In the genomic region with DNA sequence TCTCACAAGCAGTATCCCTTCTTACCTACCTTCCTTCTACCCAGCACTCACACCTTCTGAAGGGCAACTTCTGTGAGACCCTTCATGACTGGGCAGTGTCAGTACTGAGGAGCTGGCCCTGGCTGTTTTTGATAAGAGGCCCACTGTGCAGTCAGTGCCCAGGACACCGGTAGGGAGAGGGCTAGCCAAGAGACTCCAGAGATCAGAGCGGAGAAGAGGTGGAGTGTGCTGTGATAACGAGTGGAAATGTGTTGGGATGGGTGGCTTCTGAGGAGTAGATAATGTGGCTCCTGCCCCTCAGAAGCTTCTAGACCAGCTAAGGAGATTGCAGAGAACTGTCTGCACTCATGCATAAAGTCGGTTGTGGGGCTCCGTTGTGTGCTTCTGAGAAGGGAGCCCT, we compare ENCODE assay signal across 12 mouse cellular contexts. TPM values are rescaled to one million over a fixed set of nuclear protein-coding genes. Genes with fewer than 3 reads are reported as not detected.
DNase-seq lines count a peak whose midpoint lies in the region; ATAC-seq and TF ChIP-seq lines count a peak whose summit lies in the region.
"Had no signal": no experiment of that assay in that cellular context is flagged by ENCODE, and none has a peak within 500 bp of the region (broad histone marks: within the 10 kb centered on the region; RNA-seq: fewer than 3 reads in every experiment).

No protein-coding gene starts in this region.

- peaks cover 15% of the 10 kb centered on the region for H3K36me3 ChIP-seq in macrophage (ENCODE audit: inconsistent target)

- peak; percentile 79 for ATAC-seq in erythroid progenitor cell, adult 5-6 weeks (replicated peaks; ENCODE audit: low FRiP score, poor library complexity, severe bottlenecking)
- ATAC-seq: lung, postnatal 0 days had no signal

- 88% methylated on average over 5 of the region's 5 CpGs for WGBS in macrophage (ENCODE audit: missing documents)

- peaks cover 79% of the 10 kb centered on the region for H3K79me2 ChIP-seq in macrophage (ENCODE audit: inconsistent target)

- DNase-seq in cerebellum, adult 9-10 months: peak; percentile 8
- DNase-seq in cerebellum, adult 18-20 months: no peak
- DNase-seq in layer of hippocampus, adult 2 months (ENCODE audit: low spot score in 2 of 2): no peak
- no peak for DNase-seq in layer of hippocampus, adult 9-10 months (ENCODE audit: low spot score)
- no peak for DNase-seq in thymus, postnatal 0 days (ENCODE audit: low spot score)
- DNase-seq in thymus, postnatal 10 days (ENCODE audit: low spot score in 2 of 2): no peak
- DNase-seq: gastrocnemius, postnatal 36 days; heart, postnatal 4 days; kidney, postnatal 14 days had no signal

- TF ChIP-seq CTCF in layer of hippocampus, adult 2 months (conservative IDR thresholded peaks at IDR 0.05): no peak

- peak overlapping the region; percentile 15; the same call in 1 of the 2 replicates for H3K4me3 ChIP-seq in layer of hippocampus, adult 2 months
- H3K4me3 ChIP-seq in macrophage (ENCODE audit: inconsistent target): no peak overlapping the region

- peak overlapping the region; percentile 100 for H3K27ac ChIP-seq in layer of hippocampus, adult 2 months
- peak overlapping the region; percentile 41 for H3K27ac ChIP-seq in macrophage

RNA-seq across cellular contexts. Expression of a gene that starts 3.3 kb away (rescaled TPM):
- 10 to 100 TPM; 46.7 to 49.5 TPM for total RNA-seq in layer of hippocampus, adult 2 months (2021)
- 6.5 and 7.5 TPM in 2 replicates for total RNA-seq in erythroid progenitor cell, adult 5-6 weeks (2015; ENCODE audit: low replicate concordance)
- total RNA-seq in erythroid progenitor cell, adult 5-6 weeks (2017; ENCODE audit: low replicate concordance): 4.9 and 19.6 TPM in 2 replicates
- total RNA-seq in macrophage (2018; cell fraction: chromatin; rRNA removed): 10 to 100 TPM in 24 of 26 experiments, 1 to 10 TPM in 2; 6.6 to 22.3 (median 15.6) TPM
- 10 to 100 TPM; 13.5 to 30.2 (median 19.0) TPM for total RNA-seq in macrophage (2018; cell fraction: cytosol; rRNA removed)
- total RNA-seq in macrophage (2018; cell fraction: nucleus; rRNA removed): 10 to 100 TPM; 18.6 to 38.5 (median 25.3) TPM
- 17.4 to 25.4 TPM (median 20.5 TPM) in 3 replicates for polyA plus RNA-seq in macrophage (2018)
- 17.1 and 18.8 TPM in 2 replicates for polyA plus RNA-seq in thymus, postnatal 0 days (2015; fragmentation: Nextera tagmentation; extraction: Ambion mirVana)

RNA-seq across cellular contexts. Expression of a gene that starts 4.1 kb away (rescaled TPM):
- 100 to 1,000 TPM; 286 to 314 TPM for total RNA-seq in layer of hippocampus, adult 2 months (2021)
- 75.0 and 87.2 TPM in 2 replicates for total RNA-seq in erythroid progenitor cell, adult 5-6 weeks (2015; ENCODE audit: low replicate concordance)
- total RNA-seq in erythroid progenitor cell, adult 5-6 weeks (2017; ENCODE audit: low replicate concordance): 76.9 and 128 TPM in 2 replicates
- 100 to 1,000 TPM in 24 of 26 experiments, 10 to 100 TPM in 2; 81.7 to 358 (median 193) TPM for total RNA-seq in macrophage (2018; cell fraction: chromatin; rRNA removed)
- 10 to 100 TPM; 30.5 to 51.8 (median 41.1) TPM for total RNA-seq in macrophage (2018; cell fraction: cytosol; rRNA removed)
- 100 to 1,000 TPM in 11 of 26 experiments, 10 to 100 TPM in 15; 51.2 to 188 (median 95.8) TPM for total RNA-seq in macrophage (2018; cell fraction: nucleus; rRNA removed)
- 26.7 to 43.9 TPM (median 39.6 TPM) in 3 replicates for polyA plus RNA-seq in macrophage (2018)
- polyA plus RNA-seq in thymus, postnatal 0 days (2015; fragmentation: Nextera tagmentation; extraction: Ambion mirVana): 57.1 and 60.9 TPM in 2 replicates

RNA-seq across cellular contexts. Expression of a gene that starts 22.9 kb away (rescaled TPM):
- 1 to 10 TPM; 6.5 to 7.3 TPM for total RNA-seq in layer of hippocampus, adult 2 months (2021)
- total RNA-seq in erythroid progenitor cell, adult 5-6 weeks (2015; ENCODE audit: low replicate concordance): 8.3 and 18.4 TPM in 2 replicates
- total RNA-seq in erythroid progenitor cell, adult 5-6 weeks (2017; ENCODE audit: low replicate concordance): 3.8 and 4.9 TPM in 2 replicates
- 10 to 100 TPM in 18 of 26 experiments, 1 to 10 TPM in 8; 3.4 to 27.0 (median 12.2) TPM for total RNA-seq in macrophage (2018; cell fraction: chromatin; rRNA removed)
- 1 to 10 TPM; 2.7 to 8.6 (median 5.6) TPM for total RNA-seq in macrophage (2018; cell fraction: cytosol; rRNA removed)
- 10 to 100 TPM in 10 of 26 experiments, 1 to 10 TPM in 16; 3.1 to 15.4 (median 7.7) TPM for total RNA-seq in macrophage (2018; cell fraction: nucleus; rRNA removed)
- 3.7 to 6.1 TPM (median 4.8 TPM) in 3 replicates for polyA plus RNA-seq in macrophage (2018)
- polyA plus RNA-seq in thymus, postnatal 0 days (2015; fragmentation: Nextera tagmentation; extraction: Ambion mirVana): 70.6 and 80.0 TPM in 2 replicates

RNA-seq across cellular contexts. Expression of a gene that starts 38.7 kb away (rescaled TPM):
- total RNA-seq in layer of hippocampus, adult 2 months (2021): 1 to 10 TPM; 3.5 to 4.7 TPM
- total RNA-seq in erythroid progenitor cell, adult 5-6 weeks (2015; ENCODE audit: low replicate concordance): 596 and 609 TPM in 2 replicates
- 412 and 455 TPM in 2 replicates for total RNA-seq in erythroid progenitor cell, adult 5-6 weeks (2017; ENCODE audit: low replicate concordance)
- total RNA-seq in macrophage (2018; cell fraction: chromatin; rRNA removed): 10 to 100 TPM; 10.7 to 39.0 (median 19.8) TPM
- 10 to 100 TPM in 4 of 26 experiments, 1 to 10 TPM in 22; 3.3 to 11.9 (median 7.5) TPM for total RNA-seq in macrophage (2018; cell fraction: cytosol; rRNA removed)
- 10 to 100 TPM; 11.1 to 88.3 (median 26.6) TPM for total RNA-seq in macrophage (2018; cell fraction: nucleus; rRNA removed)
- polyA plus RNA-seq in macrophage (2018): 4.0 to 23.3 TPM (median 15.1 TPM) in 3 replicates
- polyA plus RNA-seq in thymus, postnatal 0 days (2015; fragmentation: Nextera tagmentation; extraction: Ambion mirVana): 77.9 and 80.3 TPM in 2 replicates

RNA-seq across cellular contexts. Expression of a gene that starts 55.3 kb away (rescaled TPM):
- 100 to 1,000 TPM; 154 to 156 TPM for total RNA-seq in layer of hippocampus, adult 2 months (2021)
- total RNA-seq in erythroid progenitor cell, adult 5-6 weeks (2015; ENCODE audit: low replicate concordance): not detected in 2 replicates
- total RNA-seq in erythroid progenitor cell, adult 5-6 weeks (2017; ENCODE audit: low replicate concordance): not detected in 2 replicates
- total RNA-seq in macrophage (2018; cell fraction: chromatin; rRNA removed): 1 to 10 TPM in 2 of 26 experiments, under 1 TPM in 2, not detected in 22; 0.22 to 3.4 (median 0.92) TPM
- total RNA-seq in macrophage (2018; cell fraction: cytosol; rRNA removed): under 1 TPM; 0.03 to 0.60 (median 0.14) TPM
- under 1 TPM in 16 of 26 experiments, not detected in 10; 0.12 to 0.49 (median 0.28) TPM for total RNA-seq in macrophage (2018; cell fraction: nucleus; rRNA removed)
- polyA plus RNA-seq in macrophage (2018): 0.15 to 0.32 TPM (median 0.31 TPM) in 3 replicates
- 0.13 and 0.18 TPM in 2 replicates for polyA plus RNA-seq in thymus, postnatal 0 days (2015; fragmentation: Nextera tagmentation; extraction: Ambion mirVana)
